Mouse (Mus musculus) layer of hippocampus, adult 8-10 months (tissue): Measurements from ENCODE around the gene Xylb. TPM values are rescaled to one million over a fixed set of nuclear protein-coding genes. Genes with fewer than 3 reads are reported as not detected.

Experiments used
- DNase-seq, 2 experiments: peaks; one replicate each; pipeline ENCODE4 v3.0.0; 2022; ENCODE audit warnings: low spot score in 2 of 2
- total RNA-seq, 4 experiments: library from RNA; stranded (reverse); gene quantifications; 2 replicates each; pipeline ENCODE4 v1.2.4; 2022

Gene Xylb
- total RNA-seq, 4 experiments from 2014 or later: 4.8 to 7.5 (median 5.5) TPM

DNA sequence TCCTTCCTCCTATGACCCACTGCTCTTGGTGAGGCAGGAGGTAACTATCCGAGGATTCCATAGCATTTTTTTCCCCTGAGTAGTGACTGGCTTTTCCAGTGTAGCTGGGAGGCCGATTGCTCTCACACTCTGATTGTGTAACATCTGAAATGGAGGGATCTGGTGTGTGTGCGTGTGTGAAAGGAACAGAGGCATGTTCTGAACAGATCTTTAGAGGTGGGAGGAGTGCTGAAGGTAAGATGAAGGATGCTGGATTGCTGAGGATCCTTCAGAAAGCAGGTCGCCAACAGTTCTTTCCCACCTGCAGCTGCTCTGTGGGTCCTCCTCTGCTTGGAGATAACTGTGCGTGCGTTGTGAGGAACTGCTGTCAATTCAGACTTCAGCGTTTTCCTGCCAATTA lies 44.2 kb downstream of the Xylb start:
- peak in 1 of 2 experiments; percentile 38 for DNase-seq

DNA sequence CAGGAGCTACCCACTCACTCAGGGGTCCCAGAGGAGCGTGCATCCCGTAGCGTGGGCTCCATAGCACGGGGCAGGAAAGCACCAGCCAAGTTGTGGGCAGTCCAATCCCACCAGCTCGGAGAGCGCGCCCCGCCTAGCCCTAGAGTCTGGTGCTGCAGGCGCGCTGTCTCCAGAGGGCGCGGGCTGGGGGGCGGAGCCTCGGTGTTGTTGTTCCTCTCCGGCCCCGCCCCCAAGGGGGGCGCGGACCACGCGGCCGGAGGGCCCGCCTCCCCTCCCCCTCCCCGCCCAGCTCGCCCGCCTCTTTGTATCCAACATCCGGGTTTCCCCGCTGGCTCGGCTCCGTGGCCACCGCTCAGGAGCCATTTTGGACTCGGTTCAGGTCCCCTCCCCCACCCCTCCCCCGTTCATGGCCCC lies 44.6 kb downstream of the Xylb start, which contains the start of gene Acvr2b:
TSS of gene Acvr2b (plus strand) at position 318 of the 414 bp plus-strand sequence.
- peak; percentile 89 to 91 for DNase-seq

DNA sequence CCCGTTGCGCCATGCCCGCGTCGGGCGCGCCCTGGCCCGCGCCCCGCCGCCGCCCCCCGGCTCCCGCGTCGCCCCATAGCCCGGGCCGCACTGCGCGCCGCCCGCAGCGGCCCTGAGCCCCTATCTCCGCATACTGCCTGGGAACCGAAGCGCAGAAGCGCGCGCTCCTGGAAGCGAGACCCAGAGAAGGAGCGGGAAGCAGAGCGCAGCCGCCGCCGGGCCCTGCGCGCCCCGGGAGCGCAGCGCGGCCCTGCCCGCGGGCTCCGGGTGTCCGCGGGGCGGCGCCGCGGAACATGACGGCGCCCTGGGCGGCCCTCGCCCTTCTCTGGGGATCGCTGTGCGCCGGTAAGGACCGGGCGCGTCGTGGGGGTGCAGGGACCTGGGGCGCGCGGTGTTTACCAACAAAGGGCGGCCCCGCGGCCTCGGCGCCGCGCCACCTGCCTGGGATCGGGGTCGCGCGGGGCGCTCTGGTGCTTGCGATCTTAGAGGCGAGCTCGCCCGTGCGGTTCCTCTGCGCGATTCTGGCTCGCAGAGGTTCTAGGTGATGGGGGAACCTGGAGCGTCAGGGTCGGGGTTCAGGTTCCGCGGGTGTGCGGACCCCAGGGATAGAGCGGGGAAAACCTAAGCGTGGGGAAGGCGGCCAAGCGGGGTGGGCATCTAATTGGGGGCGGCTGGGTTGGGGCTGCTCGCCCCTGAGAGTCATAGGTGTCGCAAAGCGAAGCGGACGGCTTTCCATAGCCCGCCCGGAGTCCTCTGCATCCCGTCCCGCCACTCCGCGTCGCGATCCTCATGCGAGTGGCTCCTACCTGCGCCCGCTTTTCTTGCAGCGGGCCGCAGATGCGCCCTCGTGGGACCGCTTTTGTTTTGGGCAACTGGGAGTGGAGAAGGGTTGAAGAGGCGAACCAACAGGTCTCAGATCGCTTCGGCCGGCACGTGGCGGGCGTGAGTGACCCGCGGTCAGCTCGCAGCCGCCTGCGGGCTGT lies 45.4 kb downstream of the Xylb start:
- peak in 1 of 2 experiments; percentile 37 for DNase-seq

DNA sequence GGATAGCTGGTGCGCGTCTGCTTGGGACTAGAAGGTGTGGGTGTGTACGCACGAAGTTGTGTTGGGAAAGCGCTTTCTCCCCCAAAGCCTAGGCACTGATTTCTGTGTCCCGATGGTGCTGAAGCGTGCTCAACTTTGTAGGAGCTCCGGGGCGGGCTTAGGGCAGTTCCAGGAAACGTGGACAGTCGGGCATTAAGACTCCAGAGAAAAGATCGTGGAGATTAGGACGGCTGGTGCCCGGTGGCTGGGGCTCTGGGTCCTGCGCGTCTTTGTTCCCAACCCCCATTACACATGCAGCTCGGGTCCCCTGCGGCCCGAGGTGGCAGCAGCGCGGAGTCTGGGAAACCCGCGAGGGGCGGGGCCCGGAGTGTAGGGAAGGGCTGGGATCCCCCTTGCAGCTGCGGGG lies 46.1 kb downstream of the Xylb start:
- DNase-seq: peak; percentile 18 to 22

DNA sequence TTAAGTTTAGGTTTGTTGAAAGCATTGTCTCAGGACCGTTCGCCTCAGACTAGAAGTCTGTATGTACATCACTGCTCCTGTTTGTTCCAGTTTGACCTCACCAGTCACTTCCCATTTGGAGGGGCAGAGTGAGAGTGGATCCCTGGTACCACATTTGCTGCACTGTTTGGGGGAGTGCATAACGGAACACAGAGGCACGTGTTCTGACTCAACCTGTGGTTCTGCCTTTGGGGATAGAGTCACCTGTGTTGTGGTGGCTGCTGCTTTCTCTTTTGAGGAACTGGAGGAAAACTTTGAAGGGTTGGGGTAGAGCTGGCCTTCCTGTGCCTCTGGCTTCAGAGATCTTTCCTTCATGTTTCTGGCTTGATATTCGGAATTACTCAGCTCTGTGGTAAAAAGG lies 46.9 kb downstream of the Xylb start:
- no peak for DNase-seq

DNA sequence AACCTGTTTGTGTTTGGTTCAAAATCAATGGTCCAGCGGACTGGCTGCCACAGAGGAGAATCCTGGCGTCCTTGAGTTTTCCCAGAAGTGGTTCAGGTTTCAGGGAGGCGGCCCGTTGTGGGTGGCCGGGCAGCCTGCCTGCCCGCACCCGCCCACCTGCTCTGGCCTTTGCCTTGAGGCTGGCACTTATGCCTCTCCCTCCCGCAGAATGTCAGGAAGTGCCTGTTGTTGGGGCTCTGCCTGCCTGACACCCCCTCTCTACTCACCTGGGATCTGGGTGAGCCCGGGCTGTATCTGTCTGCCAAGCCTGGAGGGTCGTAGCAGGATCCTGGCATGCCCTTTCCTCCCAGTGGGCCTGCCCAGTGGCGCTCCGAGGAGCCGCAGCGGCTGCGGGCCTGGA lies 50.7 kb downstream of the Xylb start:
- no peak for DNase-seq

DNA sequence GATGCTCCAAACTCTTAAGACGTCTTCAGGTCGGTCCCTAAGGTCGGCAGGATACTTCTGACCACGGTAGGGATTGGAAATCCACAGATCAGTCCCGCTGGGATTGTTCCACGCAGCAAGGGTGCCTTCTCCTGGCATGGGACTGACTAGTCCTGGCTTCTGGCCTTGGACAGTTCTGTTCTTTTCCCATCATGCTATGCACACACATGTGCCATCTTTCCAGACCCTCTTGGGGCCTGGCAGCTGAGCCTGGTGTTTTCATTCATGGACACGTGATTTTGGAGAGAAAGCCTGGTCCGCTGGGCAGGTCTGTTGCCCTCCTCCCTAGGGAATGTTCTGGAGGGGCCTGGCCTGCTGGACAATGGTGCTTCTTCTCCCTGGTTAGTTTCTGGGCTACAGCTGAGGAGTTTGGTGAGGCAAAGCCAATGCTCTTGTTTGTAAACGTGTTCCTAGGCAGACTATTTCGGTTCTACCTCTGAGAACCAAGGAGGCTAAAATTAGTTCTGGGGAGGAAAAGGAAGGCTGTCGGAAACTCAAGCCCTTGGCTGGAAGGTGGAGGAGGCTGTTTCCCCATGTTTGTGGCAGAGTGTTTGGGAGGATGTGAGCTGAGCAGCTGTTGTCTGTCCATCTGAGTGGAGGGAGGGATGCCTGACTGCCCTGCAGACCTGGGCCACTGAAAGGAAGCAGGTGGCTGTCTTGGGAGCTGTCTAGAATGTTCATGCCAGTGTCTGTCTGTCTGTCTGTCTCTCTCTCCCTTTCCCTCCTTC lies 51.9 kb downstream of the Xylb start:
- no peak for DNase-seq

DNA sequence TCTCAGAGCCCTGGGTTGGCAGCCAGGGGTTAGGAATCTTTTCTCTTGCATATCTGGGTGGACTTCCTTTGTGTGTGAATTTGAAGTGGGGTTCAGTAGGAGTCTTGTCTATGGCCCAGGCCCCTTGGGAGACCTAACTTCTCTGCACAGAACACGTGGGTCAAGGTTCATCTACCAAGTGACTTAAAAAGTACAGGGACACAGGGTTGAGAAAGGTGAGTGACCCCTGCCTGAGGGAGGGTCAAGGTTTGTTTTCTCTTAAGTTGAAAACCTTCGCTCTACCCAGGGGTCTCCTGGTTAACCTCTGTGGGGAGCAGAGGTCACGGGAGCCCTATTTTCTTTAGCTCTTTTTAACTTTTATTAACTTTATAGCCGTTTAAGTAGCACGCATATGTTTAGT lies 52.7 kb downstream of the Xylb start:
- no peak for DNase-seq

DNA sequence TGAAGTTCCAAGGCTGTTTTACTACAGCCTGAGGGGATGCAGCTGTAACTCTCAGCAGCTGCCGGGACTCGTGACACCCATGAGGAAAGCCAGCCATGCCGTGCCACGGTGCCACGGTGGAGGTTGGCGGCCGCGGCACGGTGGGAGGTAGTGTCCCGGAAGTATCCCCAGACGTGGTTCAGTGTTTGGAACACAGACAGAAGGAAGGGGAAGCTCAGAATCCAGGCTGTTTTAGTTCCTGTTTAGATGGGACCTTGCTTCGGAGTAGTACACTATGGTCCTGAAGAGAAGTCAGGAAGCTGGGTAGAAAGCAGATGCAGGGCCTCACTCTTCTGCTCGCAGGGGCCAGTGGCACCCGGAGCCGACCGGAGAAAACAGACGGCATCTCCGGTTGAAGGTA lies 60.8 kb downstream of the Xylb start:
- no peak for DNase-seq

DNA sequence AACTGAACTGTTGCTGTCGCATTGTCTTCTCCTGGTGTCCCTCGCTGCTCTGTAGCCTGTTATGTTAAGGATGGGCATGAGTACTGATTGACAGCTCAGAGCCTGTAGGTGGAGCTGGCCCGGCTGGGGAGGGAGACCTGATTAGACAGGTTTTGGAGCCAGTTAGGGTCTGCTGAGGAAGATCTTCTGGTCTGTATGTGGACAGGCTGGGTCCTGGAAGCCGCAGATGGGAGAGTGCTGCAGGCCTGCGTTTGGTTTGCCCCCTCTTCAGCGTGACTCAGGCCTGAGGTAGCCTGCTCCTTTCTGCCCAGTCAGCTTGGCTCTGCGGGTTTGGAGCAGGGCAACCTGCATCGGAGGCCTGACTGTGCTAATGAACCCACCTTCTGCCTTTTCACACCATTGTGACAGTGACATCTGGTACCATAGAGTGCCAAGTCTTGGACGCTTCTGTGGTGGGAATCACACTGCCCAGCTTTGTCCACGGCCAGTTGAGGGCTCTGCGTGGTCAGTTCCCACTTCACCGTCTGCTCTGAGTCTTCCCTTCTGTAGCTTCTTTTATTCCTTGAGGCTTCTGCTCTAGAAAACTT lies 62.8 kb downstream of the Xylb start:
- DNase-seq: no peak

DNA sequence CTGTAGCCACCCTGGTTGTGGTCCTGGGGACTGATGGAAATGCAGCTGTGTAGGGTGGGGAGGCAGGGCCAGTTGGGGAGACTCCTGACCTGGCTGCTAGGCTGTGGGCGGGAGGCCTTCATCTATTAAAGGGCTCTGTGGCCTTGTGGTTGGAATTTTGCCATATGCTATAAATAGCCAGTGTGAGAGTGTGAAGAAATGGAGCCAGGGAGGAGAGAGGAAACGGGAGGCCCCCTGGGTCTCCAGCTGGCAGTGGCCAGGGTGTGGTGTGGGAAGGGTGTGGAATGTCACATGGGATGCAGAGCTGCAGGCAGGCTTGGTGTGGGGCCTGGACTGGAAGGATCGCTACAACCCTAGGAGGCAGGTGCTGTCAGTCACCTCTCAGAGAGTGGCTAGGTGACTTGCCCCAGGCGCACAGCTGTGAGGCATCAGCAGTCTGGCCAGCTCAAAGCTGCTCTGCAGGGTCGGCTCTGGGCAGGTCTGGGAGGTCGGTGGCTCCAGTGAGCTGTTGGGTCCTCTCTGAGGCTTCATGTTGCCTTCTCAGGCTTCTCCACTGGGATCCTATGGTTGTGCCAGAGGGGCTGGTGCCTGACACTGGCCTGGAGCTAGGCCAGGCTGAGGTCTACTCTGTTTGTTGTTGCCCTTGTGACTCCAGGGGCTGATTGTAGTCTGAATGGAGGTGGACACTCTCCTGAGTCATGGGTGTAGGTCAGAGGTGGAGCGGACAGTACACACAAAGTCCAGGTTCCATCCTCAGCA lies 68.2 kb downstream of the Xylb start:
- no peak for DNase-seq

DNA sequence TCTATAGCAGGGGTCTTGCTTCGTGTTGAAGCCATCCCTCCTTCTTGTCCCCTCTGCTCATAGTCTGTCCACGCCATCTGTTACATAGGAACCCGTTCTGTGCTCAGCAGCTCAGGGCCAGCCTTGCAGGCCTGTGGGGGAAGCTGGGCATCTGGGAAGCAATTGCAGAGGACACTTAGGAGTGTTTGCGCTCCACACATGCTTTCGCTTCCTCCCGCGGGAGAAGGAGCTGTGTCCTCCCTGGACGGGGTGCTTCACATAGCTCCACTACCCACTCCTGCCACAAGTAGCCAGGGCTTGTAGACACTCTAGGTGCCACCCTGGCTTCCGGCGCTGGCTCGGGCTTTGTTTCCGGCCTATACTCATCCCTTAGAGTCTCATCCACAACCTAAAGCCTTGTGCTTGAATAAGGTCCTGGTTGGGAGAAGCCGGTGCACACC lies 68.8 kb downstream of the Xylb start:
- no peak for DNase-seq

DNA sequence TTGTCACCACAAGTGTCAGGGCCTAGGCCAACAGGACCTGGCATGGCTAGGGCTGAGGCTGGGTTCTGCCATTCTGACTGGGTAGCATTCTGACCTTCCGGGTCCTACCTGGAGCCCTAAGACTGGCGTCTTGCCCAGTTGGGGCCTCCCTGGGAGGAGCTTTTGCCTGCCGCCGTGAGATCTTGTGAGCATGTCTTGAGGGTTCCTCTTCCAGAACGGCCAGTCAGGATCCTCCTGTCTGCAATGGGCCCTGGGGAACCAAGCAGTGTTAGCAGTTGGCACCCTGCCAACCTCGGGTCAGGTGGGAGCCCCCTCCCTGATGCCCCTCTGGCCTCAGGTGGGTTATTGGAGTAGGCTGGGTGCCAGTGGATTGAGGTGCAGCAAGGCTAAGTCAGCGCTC lies 69.3 kb downstream of the Xylb start:
- DNase-seq: no peak

DNA sequence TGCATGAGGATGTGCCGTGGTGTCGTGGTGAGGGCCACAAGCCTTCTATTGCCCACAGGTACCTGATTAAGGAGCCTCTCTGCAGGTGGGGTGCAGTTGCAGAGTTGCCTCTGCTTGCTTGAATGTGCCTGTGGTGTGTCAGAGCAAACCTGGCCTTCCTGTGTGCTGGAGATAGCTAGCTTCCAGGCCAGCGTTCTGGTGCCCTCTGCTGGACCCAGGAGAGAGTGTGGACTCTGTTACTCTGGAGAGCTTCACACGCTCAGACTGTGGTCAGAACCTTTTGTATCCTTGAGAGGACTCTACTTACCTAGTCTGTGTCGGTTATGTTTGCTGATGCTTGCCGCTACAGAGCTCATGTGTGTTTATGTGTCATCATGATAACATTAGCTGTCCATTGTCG lies 73.1 kb downstream of the Xylb start:
- peak; percentile 66 to 82 for DNase-seq

DNA sequence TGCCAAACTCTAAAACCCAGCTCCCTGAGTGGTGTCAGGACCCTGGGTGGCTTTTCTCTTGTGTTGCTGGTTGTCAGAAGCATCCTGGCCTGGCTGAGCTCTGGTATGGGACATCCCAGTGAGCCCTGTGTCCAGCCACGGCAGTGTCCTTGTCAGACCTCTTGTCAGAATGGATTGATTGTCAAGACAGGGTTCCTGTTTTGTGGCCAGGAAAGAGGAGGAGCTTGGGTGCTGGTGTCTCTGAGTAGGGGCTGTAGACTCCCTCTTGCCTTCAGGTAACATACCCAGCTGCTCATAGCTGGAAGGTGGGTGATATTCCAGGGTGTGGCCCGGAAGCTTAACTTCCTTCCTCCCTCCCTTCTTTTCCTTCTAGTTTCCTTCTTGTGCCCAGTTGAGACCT lies 78.7 kb downstream of the Xylb start:
- no peak for DNase-seq

DNA sequence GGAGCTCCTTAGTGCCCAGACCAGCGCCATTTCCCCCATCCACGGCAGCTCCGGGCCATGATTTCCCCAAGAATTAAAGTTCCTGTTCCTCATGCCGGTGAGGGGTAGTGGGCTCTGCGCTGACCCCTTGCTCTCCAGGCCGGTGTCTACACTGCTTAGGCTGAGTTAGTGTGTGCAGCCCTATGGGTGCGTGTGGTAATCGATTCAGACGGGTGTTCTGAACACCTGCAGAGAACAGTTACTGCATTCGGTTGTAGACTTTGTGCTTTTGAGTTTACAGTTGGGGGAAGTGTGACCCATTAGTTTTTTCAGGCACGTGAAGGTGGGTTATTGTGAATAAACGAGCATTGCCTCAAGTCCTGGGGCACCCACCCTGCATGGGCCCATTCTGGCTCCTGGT lies 80.9 kb downstream of the Xylb start:
- DNase-seq: no peak

DNA sequence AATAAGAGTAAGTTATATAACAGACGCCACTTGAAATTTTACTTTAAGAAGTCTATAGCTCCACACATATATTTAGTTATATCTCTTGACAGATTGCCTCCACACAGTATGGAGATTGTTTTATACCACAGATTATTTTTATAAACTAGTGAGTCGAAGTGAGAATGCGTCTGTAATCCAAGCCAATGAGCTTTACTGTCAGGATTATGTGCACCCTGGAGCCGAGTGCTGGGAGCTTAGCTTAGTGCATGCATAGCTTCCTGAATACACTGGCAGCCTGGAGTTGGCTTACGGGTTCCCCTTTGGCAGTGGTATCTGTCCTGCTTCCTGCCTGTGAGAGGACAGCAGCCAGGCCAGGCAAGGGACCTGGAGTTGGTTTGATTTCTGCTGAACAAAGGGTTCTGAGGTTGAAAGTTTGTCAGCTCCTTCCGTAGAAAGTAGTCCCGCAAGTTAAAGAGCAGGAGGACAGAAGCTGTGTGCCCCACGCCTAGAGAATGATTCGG lies 81.4 kb downstream of the Xylb start:
- no peak for DNase-seq
